Mouse (Mus musculus): ENCODE results near the gene Gm20696.

- TF ChIP-seq CTCF (IDR thresholded peaks at IDR 0.05; ENCODE audit: borderline replicate concordance, extremely low read depth, insufficient read depth, insufficient read length) (no peak), POLR2A (IDR thresholded peaks at IDR 0.05; ENCODE audit: borderline replicate concordance, extremely low read depth, insufficient read depth, insufficient read length, poor library complexity, severe bottlenecking) (no peak)
These were observed 142.8 kb downstream of the Gm20696 start for GRCm38 (mm10) chr6:99523679-99524370.

All from brain, embryonic 14.5 days (tissue).